Comparison of ENCODE assay signal across 10 mouse cellular contexts in the genomic region with DNA sequence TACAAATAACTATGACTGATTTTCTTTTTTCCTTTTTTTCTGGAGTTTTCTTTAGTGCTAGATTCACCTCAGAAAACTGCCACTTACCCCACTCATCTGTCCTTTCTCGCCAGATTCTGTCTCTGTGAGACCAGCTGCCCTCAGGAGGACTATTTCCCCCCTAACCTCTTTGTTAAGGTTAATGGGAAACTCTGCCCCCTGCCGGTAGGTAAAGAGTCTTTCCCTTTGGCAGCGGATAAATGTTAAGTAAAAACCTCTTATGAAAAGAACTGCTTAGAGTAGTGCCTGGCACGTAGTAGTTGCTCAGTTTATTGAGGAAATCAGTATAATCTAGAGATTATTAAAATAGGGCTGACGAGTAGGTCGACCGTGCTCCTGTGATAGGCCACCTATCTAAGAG. TPM values are rescaled to one million over a fixed set of nuclear protein-coding genes. Genes with fewer than 3 reads are reported as not detected.
DNase-seq lines count a peak whose midpoint lies in the region; ATAC-seq lines count a peak whose summit lies in the region.
"Had no signal": no experiment of that assay in that cellular context is flagged by ENCODE, and none has a peak within 500 bp of the region (broad histone marks: within the 10 kb centered on the region; RNA-seq: fewer than 3 reads in every experiment).

No protein-coding gene starts in this region.

- DNase-seq in forebrain, embryonic 14.5 days (ENCODE audit: low spot score): peak; percentile 45
- peak; percentile 29 for DNase-seq in liver, embryonic 13.5 days
- peak; percentile 76 for DNase-seq in ZHBTc4 (ENCODE audit: low read depth, low spot score)
- peak; percentile 50 for DNase-seq in retina, embryonic 14.5 days (ENCODE audit: low spot score)
- no peak for DNase-seq in frontal cortex, postnatal 10 days (ENCODE audit: low spot score in 2 of 2)
- no peak for DNase-seq in heart, adult 8-10 months (ENCODE audit: low spot score)

- no peaks in the 10 kb centered on the region for H3K27me3 ChIP-seq in forebrain, embryonic 14.5 days (replicated peaks; ENCODE audit: control insufficient read depth, insufficient read depth, low read length)
- H3K27me3 ChIP-seq in forebrain, embryonic 15.5 days: no peaks in the 10 kb centered on the region
- H3K27me3 ChIP-seq in liver, embryonic 13.5 days: no peaks in the 10 kb centered on the region
- no peaks in the 10 kb centered on the region; the same call in 1 of the 2 replicates for H3K27me3 ChIP-seq in liver, embryonic 12.5 days (replicated peaks)
- H3K27me3 ChIP-seq: heart, embryonic 13.5 days had no signal

- no peak overlapping the region for H3K27ac ChIP-seq in forebrain, embryonic 14.5 days (ENCODE audit: low read depth, low read length)
- no peak overlapping the region for H3K27ac ChIP-seq in forebrain, embryonic 15.5 days (replicated peaks)
- no peak overlapping the region for H3K27ac ChIP-seq in liver, embryonic 13.5 days
- no peak overlapping the region for H3K27ac ChIP-seq in liver, embryonic 12.5 days
- H3K27ac ChIP-seq: heart, embryonic 13.5 days had no signal

- peaks cover 49% of the 10 kb centered on the region for H3K36me3 ChIP-seq in forebrain, embryonic 14.5 days (ENCODE audit: control insufficient read depth, insufficient read depth, low read length)
- peaks cover 16% of the 10 kb centered on the region for H3K36me3 ChIP-seq in forebrain, embryonic 15.5 days
- peaks cover 31% of the 10 kb centered on the region for H3K36me3 ChIP-seq in liver, embryonic 13.5 days
- peaks cover 44% of the 10 kb centered on the region for H3K36me3 ChIP-seq in liver, embryonic 12.5 days

- H3K9ac ChIP-seq in forebrain, embryonic 14.5 days (ENCODE audit: low read length): no peak overlapping the region
- H3K9ac ChIP-seq in forebrain, embryonic 15.5 days (replicated peaks): no peak overlapping the region
- no peak overlapping the region for H3K9ac ChIP-seq in liver, embryonic 13.5 days
- H3K9ac ChIP-seq in liver, embryonic 12.5 days: no peak overlapping the region
- H3K9ac ChIP-seq: heart, embryonic 13.5 days had no signal

- H3K4me1 ChIP-seq in forebrain, embryonic 14.5 days (ENCODE audit: control insufficient read depth, insufficient read depth, low read length): peaks cover 7% of the 10 kb centered on the region
- H3K4me1 ChIP-seq in forebrain, embryonic 15.5 days: peaks cover 11% of the 10 kb centered on the region
- H3K4me1 ChIP-seq in liver, embryonic 13.5 days (replicated peaks): peaks cover 19% of the 10 kb centered on the region
- peaks cover 20% of the 10 kb centered on the region for H3K4me1 ChIP-seq in liver, embryonic 12.5 days

- ATAC-seq in forebrain, embryonic 14.5 days: no peak
- ATAC-seq in forebrain, embryonic 15.5 days (replicated peaks): no peak
- ATAC-seq in liver, embryonic 13.5 days (ENCODE audit: low read depth): no peak
- no peak for ATAC-seq in liver, embryonic 12.5 days

- H3K4me3 ChIP-seq in forebrain, embryonic 14.5 days (ENCODE audit: low read depth, low read length): no peak overlapping the region
- H3K4me3 ChIP-seq in forebrain, embryonic 15.5 days: no peak overlapping the region
- H3K4me3 ChIP-seq in liver, embryonic 13.5 days (replicated peaks): no peak overlapping the region
- no peak overlapping the region for H3K4me3 ChIP-seq in liver, embryonic 12.5 days
- H3K4me3 ChIP-seq: heart, embryonic 13.5 days had no signal

- H3K9me3 ChIP-seq in forebrain, embryonic 14.5 days (replicated peaks; ENCODE audit: control insufficient read depth, low read length): no peaks in the 10 kb centered on the region
- H3K9me3 ChIP-seq in forebrain, embryonic 15.5 days: no peaks in the 10 kb centered on the region
- H3K9me3 ChIP-seq in liver, embryonic 13.5 days (replicated peaks): no peaks in the 10 kb centered on the region
- no peaks in the 10 kb centered on the region for H3K9me3 ChIP-seq in liver, embryonic 12.5 days (replicated peaks)
- H3K9me3 ChIP-seq: heart, embryonic 13.5 days had no signal

- WGBS in forebrain, embryonic 14.5 days: 54% methylated on average over 7 of the region's 7 CpGs
- 46% methylated on average over 7 of the region's 7 CpGs for WGBS in forebrain, embryonic 15.5 days
- 33% methylated on average over 7 of the region's 7 CpGs for WGBS in liver, embryonic 13.5 days (ENCODE audit: insufficient replicate concordance)
- 29% methylated on average over 7 of the region's 7 CpGs for WGBS in liver, embryonic 12.5 days (ENCODE audit: insufficient replicate concordance)

- no peak overlapping the region for H3K4me2 ChIP-seq in forebrain, embryonic 14.5 days (ENCODE audit: low read length)
- no peak overlapping the region for H3K4me2 ChIP-seq in forebrain, embryonic 15.5 days (replicated peaks)
- no peak overlapping the region for H3K4me2 ChIP-seq in liver, embryonic 13.5 days
- H3K4me2 ChIP-seq in liver, embryonic 12.5 days: no peak overlapping the region
- H3K4me2 ChIP-seq: heart, embryonic 13.5 days; midbrain, embryonic 11.5 days had no signal

RNA-seq across cellular contexts. Expression of a gene that starts 4.2 kb away (rescaled TPM):
- polyA plus RNA-seq in forebrain, embryonic 14.5 days (2014; fragmentation: Nextera tagmentation; extraction: Ambion mirVana): 14.8 and 21.3 TPM in 2 replicates
- polyA plus RNA-seq in forebrain, embryonic 15.5 days (2015; fragmentation: Nextera tagmentation; extraction: Ambion mirVana): 27.4 and 28.9 TPM in 2 replicates
- polyA plus RNA-seq in liver, embryonic 13.5 days (2015; fragmentation: Nextera tagmentation; extraction: Ambion mirVana): 6.1 and 8.5 TPM in 2 replicates
- polyA plus RNA-seq in liver, embryonic 12.5 days (2016; fragmentation: Nextera tagmentation; extraction: Ambion mirVana): 10.1 and 11.0 TPM in 2 replicates
- total RNA-seq in heart, adult 8-10 months (2022): 10 to 100 TPM; 12.6 to 15.1 (median 14.5) TPM

RNA-seq across cellular contexts. Expression of a gene that starts 8.0 kb away (rescaled TPM):
- 7.3 and 7.5 TPM in 2 replicates for polyA plus RNA-seq in forebrain, embryonic 14.5 days (2014; fragmentation: Nextera tagmentation; extraction: Ambion mirVana)
- polyA plus RNA-seq in forebrain, embryonic 15.5 days (2015; fragmentation: Nextera tagmentation; extraction: Ambion mirVana): 6.8 and 6.9 TPM in 2 replicates
- 0.94 and 1.0 TPM in 2 replicates for polyA plus RNA-seq in liver, embryonic 13.5 days (2015; fragmentation: Nextera tagmentation; extraction: Ambion mirVana)
- polyA plus RNA-seq in liver, embryonic 12.5 days (2016; fragmentation: Nextera tagmentation; extraction: Ambion mirVana): 1.4 and 1.5 TPM in 2 replicates
- total RNA-seq in heart, adult 8-10 months (2022): 1 to 10 TPM; 2.9 to 4.0 (median 3.2) TPM

RNA-seq across cellular contexts. Expression of a gene that starts 27.1 kb away (rescaled TPM):
- 27.8 and 28.9 TPM in 2 replicates for polyA plus RNA-seq in forebrain, embryonic 14.5 days (2014; fragmentation: Nextera tagmentation; extraction: Ambion mirVana)
- 33.5 and 35.7 TPM in 2 replicates for polyA plus RNA-seq in forebrain, embryonic 15.5 days (2015; fragmentation: Nextera tagmentation; extraction: Ambion mirVana)
- polyA plus RNA-seq in liver, embryonic 13.5 days (2015; fragmentation: Nextera tagmentation; extraction: Ambion mirVana): 25.5 and 27.6 TPM in 2 replicates
- polyA plus RNA-seq in liver, embryonic 12.5 days (2016; fragmentation: Nextera tagmentation; extraction: Ambion mirVana): 30.1 and 30.9 TPM in 2 replicates
- 10 to 100 TPM; 22.8 to 25.7 (median 24.0) TPM for total RNA-seq in heart, adult 8-10 months (2022)

RNA-seq across cellular contexts. Expression of a gene that starts 27.1 kb away (rescaled TPM):
- 69.7 and 70.8 TPM in 2 replicates for polyA plus RNA-seq in forebrain, embryonic 14.5 days (2014; fragmentation: Nextera tagmentation; extraction: Ambion mirVana)
- polyA plus RNA-seq in forebrain, embryonic 15.5 days (2015; fragmentation: Nextera tagmentation; extraction: Ambion mirVana): 59.3 and 66.6 TPM in 2 replicates
- 29.7 and 36.5 TPM in 2 replicates for polyA plus RNA-seq in liver, embryonic 13.5 days (2015; fragmentation: Nextera tagmentation; extraction: Ambion mirVana)
- 38.4 and 40.9 TPM in 2 replicates for polyA plus RNA-seq in liver, embryonic 12.5 days (2016; fragmentation: Nextera tagmentation; extraction: Ambion mirVana)
- total RNA-seq in heart, adult 8-10 months (2022): 10 to 100 TPM; 21.5 to 32.5 (median 27.8) TPM

RNA-seq across cellular contexts. Expression of a gene that starts 30.4 kb away (rescaled TPM):
- polyA plus RNA-seq in forebrain, embryonic 14.5 days (2014; fragmentation: Nextera tagmentation; extraction: Ambion mirVana): 1.1 and 1.9 TPM in 2 replicates
- polyA plus RNA-seq in forebrain, embryonic 15.5 days (2015; fragmentation: Nextera tagmentation; extraction: Ambion mirVana): 1.5 and 1.9 TPM in 2 replicates
- polyA plus RNA-seq in liver, embryonic 13.5 days (2015; fragmentation: Nextera tagmentation; extraction: Ambion mirVana): 0.38 and 0.59 TPM in 2 replicates
- 0.26 and 0.31 TPM in 2 replicates for polyA plus RNA-seq in liver, embryonic 12.5 days (2016; fragmentation: Nextera tagmentation; extraction: Ambion mirVana)
- 1 to 10 TPM in 3 of 4 experiments, under 1 TPM in 1; 0.57 to 2.1 (median 1.6) TPM for total RNA-seq in heart, adult 8-10 months (2022)

Comparison
In these comparisons a context has a peak if more than half of its experiments do, and no peak if none do; other contexts are left out.
1. DNase-seq: peak in forebrain, embryonic 14.5 days (single experiment), liver, embryonic 13.5 days (single experiment), ZHBTc4 (single experiment) and retina, embryonic 14.5 days (single experiment); none in frontal cortex, postnatal 10 days (0 of 2) and heart, adult 8-10 months (single experiment).